Mouse (Mus musculus) gastrocnemius, postnatal 25 days (tissue): ENCODE results near the gene Gramd1b. TPM values are rescaled to one million over a fixed set of nuclear protein-coding genes. Genes with fewer than 3 reads are reported as not detected.

ENCODE experiments used
- DNase-seq: peaks from one replicate; pipeline ENCODE4 v3.0.0; 2022
- total RNA-seq, 2 experiments: library from RNA; stranded (reverse); gene quantifications; 1 replicate in 1 of 2; 2 replicates in 1 of 2; pipeline ENCODE4 v1.2.3; 2021

Gramd1b gene
- total RNA-seq, 2 experiments from 2014 or later, result 6.1 to 7.4 TPM

- peak; percentile 48 for DNase-seq
Observed at GRCm38 (mm10) chr9:40333649-40334396, 197.4 kb downstream of the Gramd1b start.

DNA sequence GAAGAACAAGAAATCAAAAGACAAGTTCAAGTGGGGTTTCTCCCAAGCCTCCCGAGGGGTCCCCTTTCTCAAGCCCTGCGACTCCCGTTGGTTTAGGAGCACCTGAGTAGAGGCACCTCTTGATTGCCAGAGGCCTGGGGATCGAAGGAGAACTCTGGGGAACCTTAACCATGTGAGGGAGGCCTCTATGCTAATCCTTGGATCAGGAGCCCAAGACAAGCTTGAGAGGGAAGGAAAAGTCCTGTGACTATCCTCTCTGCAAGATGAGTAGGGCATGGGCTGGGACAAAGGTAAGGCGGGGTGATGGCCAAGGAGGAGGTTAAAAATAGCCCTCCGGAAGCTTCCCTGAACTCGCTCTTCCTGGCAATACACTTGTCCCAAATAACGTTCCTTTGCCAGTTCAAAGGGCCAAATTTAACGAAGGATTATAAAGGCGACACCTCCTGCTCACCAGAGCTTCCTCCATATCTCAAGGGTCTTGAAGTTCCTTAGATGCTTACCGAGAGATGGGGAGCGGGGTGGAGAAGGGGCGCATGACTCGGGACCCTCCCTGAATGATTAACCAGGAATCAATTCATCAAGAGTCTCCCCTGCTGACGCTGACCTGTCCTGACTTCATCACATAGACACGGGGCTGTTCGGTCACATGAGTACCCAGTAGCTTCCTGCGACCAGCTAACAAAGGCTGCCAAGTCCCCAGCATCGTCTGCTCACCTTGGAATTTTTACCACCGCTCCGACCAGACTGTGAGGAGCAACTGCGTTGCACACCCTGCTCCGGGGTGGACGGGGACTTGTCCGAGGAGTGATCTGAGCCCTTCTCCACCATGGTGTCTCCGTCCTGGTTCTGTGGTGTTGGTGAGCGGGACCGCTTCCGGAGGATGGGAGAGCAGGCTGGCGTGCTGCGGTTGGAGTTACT, 198.2 kb downstream of the Gramd1b start:
- DNase-seq, result no peak

- no peak for DNase-seq
Observed at GRCm38 (mm10) chr9:40332326-40332725, 198.9 kb downstream of the Gramd1b start.

DNA sequence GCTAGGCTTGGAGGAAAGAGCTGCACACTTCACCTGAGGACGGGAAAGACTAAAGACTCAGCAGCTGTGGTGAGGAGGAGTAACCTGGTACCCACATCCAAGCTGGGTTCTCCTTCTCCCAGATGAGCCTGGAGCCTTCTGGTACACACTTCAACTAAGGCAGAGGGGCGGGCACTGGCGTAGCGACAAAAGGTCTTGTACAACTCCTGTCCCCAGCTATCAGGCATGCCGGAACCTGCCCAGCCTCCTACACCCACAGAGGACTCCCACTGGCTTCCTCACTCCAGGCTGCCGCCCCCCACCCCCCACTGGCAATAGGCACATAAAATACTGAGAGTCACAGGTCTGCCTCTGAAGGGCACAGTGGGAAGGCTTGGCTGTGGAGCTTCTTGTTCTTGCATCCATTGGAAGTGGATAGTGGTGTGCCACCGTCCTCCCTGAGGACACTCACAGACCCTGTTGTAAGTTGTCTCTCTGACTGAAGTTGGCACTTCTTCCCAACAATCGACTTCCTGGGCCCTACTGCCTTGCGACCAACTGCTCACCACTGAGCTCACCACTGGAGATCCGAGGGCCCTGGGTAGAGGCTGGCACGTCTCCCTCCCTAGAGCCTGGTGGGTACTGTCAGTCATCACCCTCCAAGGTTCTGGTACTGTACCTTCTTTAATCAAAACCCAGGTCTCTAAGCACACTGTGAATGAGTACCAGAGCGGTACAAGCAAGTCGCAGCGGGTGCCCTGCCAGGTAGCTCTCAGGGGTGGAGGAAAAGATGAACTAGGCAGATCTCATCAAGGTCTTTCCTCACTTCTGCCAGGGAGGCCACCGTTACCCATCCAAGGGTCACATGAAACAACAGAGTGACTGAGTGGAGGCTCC, 199.5 kb downstream of the Gramd1b start:
- no peak for DNase-seq

GRCm38 (mm10) chr9:40330609-40331382, 200.4 kb downstream of the Gramd1b start:
- peak; percentile 84 for DNase-seq

DNA sequence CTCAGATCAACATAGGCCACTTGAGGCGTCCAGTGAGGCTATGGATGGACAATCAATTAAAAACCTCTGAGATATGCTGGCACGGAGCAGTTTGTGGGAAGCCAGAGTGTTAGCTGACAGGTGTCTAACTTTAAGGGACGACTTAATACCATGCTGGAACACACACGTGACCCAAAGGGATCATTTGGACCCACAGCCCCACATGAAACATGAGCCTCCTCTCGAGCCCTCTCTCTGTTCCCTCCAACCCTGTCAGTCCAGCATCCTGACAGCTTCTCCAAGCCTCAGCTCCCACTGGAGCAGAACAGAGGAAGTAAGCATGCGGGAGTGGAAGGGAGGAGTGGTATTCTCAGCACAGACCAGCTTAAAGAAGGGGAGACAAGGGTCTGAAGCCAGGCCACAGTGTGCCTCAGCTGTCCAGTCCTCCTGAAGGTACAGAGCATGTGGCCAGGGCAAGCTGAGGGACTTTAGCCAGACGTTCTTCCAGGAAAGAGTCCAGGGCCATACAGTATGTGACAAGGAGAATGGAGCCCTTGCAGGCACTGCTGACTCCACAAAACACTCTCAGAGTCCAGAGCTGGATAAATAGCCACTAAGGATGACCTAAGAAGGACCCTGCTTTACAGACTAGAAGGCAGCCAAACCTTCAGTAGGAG, 204.8 kb downstream of the Gramd1b start:
- DNase-seq, result no peak

- DNase-seq, result peak; percentile 53
Observed at GRCm38 (mm10) chr9:40324826-40325225, 206.4 kb downstream of the Gramd1b start.

GRCm38 (mm10) chr9:40324232-40324792, 206.9 kb downstream of the Gramd1b start:
- no peak for DNase-seq

DNA sequence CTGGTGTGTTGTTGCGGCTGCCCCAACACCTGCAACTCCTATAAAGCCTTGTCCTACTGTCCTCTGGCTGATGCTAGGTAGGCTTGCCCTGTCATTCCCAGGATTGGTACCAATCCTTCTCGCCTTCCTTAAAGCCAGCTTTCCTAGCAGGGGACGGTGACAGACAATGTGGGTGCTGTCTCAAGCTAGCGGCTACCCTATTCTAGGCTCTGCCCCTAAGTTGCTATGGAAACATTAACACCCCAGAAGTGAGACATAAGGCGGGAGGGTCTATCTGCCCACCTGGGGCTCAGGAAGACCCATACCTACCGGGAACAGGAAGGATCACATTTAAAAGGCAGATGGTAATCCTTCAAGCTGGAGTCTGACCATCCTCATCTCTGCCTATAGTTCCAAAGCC, 207.4 kb downstream of the Gramd1b start:
- no peak for DNase-seq

DNA sequence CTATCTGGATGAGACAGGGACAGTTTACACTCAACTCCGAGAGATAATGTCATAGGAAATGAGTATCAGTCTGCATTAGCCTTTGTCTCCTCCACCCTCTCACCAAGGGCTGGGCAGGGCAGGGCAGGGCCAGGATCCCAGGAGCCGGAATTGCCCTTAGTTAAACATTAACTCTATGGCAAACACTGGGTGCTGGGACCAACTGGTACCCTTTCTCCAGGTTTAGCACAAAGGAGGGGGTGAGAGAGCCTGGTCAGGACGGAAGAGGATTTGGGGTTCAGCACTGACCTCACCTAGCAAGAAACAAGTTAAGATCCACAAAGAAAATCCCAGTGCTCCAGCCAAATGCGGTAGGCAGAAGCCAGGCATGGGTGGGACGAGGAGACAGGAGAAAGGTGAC, 208.0 kb downstream of the Gramd1b start:
- no peak for DNase-seq

- DNase-seq, result no peak
Observed at GRCm38 (mm10) chr9:40322372-40322771, 208.8 kb downstream of the Gramd1b start.

DNA sequence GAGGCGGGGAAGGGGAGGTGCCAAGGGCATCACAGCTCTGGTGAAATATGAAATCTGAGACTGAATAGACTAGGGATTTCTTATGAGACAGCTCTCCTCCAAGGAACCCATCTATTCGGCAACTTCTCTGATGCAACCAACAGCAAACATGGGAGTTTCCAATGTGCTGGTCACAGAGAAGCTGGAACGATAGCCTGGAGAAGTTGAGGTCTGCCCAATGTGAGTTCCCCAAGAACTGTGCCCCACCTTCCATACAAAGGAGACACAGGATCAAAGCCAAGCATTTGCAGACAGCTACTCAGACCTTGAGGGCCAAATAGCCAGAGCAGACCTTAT, 209.5 kb downstream of the Gramd1b start:
- no peak for DNase-seq

DNA sequence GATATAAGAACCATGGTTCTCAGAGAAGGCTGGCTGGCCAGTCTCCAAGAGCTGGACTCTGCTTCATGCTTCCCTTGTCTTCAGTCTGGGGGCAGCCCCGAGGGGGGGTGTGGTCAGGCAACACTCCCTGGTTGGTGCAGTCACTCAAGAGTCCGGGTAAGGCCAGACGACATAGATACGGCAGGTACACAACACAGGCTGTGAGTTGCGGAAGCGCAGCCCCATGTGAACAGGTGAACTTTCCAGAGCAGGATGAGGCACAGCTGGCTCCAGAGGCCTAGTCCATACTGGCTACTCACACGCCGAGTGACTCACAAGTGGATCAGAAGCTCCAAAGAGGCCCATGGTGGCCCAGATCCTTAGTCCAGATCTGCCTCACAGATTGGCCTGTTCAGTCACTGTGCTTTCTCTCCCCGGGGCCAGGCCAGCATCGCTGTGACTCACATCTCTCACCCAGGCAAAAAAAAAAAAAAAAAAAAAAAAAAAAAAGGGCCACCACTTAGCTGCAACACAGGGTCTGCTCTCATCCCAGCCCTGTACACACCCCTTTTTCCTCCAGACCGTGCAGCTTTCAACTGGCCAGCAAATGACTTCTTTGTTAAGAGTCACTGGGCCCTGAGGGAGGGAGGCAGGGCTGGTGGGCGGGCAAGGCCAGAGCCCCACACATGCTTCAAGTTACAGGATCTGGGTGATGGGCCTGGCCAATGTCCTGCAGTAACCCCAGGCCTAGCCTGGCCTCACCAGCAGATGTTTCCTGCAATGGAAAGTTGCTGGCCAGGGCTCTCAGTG, 210.1 kb downstream of the Gramd1b start:
- DNase-seq, result peak; percentile 93

DNA sequence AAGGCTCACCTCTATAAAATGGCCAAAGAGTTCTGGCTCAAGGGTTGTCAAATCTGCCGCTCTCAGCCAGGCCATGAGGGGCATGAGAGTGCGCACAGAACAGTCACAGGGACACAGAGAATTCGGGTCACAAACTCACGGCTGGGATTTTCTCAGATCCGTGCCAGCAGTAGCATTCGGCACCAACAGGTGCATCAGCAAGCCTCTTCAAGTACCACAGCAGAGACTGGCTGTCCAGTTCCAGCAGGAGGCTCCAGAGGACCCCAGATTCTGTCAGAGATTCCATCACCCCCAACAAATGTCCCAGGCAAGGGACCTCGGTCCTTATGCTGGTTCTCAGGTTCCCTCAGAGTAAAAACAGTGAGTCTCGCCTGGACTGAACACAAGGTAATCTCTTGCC, 210.8 kb downstream of the Gramd1b start:
- peak; percentile 8 for DNase-seq

GRCm38 (mm10) chr9:40318771-40319170, 212.4 kb downstream of the Gramd1b start:
- DNase-seq, result peak; percentile 43

- DNase-seq, result peak; percentile 55
Observed at GRCm38 (mm10) chr9:40317735-40318134, 213.4 kb downstream of the Gramd1b start.

DNA sequence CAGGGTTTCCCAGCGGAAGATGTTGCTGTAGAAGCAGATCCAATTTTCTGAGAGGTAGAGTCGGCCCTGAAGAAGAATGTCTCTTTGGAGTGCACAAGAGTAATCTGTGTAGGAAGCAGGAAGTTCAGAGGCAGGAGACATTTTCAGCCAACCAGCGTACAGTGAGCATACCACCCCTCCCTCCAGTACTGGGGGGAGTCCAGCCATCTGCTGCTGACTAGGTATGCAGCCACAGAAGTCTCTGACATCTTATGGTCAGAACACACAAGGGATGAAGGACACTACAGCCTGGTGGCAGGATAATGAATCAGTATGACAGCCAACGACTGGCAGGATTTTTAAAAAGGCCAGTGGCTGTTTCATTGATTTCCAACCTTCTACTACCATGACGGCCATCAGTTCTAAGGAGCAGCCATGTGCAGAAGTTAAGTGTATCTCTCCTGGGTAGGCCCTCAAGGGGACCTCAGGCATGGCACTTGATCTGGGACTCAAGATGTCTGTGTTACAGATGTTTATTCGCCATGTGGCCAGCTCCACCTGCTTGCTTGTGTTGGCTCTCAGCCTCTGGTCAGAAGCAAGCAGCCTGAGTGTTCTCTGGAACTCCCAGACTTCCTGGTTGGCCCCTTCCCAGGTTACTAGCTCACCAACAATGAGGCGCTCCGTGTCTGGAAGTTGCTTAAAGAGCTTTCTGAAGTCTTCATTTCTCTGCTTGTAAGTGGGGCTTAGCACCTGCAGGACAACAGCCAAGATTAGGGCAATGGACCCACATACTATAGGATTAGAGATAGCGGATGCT, 214.1 kb downstream of the Gramd1b start:
- peak; percentile 26 for DNase-seq

DNA sequence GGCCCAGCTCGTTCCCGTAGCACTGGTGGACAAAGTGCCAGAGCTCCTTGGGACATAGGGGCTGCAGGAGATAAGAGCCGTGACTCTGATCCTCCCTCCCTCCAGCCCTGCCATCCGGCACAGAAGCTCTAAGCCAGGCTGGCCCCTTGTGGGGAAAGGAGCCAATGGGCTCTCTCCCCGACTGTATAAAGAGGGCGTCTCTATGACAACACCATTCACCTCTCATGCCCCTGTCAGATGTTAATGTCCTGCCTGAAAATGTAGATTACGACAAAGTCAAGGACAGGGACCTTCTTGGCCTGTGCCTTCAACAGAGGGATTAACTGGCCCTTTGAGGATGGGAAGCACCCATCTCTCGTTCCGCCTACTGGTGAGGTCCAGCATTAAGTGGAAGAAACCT, 219.4 kb downstream of the Gramd1b start:
- DNase-seq, result no peak

- no peak for DNase-seq
Observed at GRCm38 (mm10) chr9:40309876-40310275, 221.3 kb downstream of the Gramd1b start.
